In genomic region chr12:85746696-85747219, GRCm38 (mm10) we compare ENCODE assay signal across 9 mouse cellular contexts. TPM values are rescaled to one million over a fixed set of nuclear protein-coding genes. Genes with fewer than 3 reads are reported as not detected.
DNase-seq lines count a peak whose midpoint lies in the region; ATAC-seq lines count a peak whose summit lies in the region.
"Had no signal": no experiment of that assay in that cellular context is flagged by ENCODE, and none has a peak within 500 bp of the region (broad histone marks: within the 10 kb centered on the region; RNA-seq: fewer than 3 reads in every experiment).

No protein-coding gene starts in this region.

- peak overlapping the region; percentile 81 for H3K27ac ChIP-seq in heart, embryonic 13.5 days (replicated peaks)
- peak overlapping the region; percentile 52; the same call in 1 of the 2 replicates for H3K27ac ChIP-seq in midbrain, embryonic 10.5 days (replicated peaks)

- no peaks in the 10 kb centered on the region for H3K9me3 ChIP-seq in heart, embryonic 13.5 days
- H3K9me3 ChIP-seq in midbrain, embryonic 10.5 days (replicated peaks) = no peaks in the 10 kb centered on the region
- H3K9me3 ChIP-seq: G1E had no signal

- H3K27me3 ChIP-seq in heart, embryonic 13.5 days (replicated peaks) = peaks cover 24% of the 10 kb centered on the region
- peaks cover 35% of the 10 kb centered on the region for H3K27me3 ChIP-seq in midbrain, embryonic 10.5 days (ENCODE audit: low read depth, poor library complexity, severe bottlenecking)

- DNase-seq in heart, postnatal 14 days = no peak
- peak; percentile 26 for DNase-seq in Muller cell, postnatal 12 days (ENCODE audit: inconsistent ontology term)
- DNase-seq in heart, postnatal 4 days = peak; percentile 22
- DNase-seq in midbrain, embryonic 10.5 days (ENCODE audit: low spot score) = no peak
- DNase-seq in left cerebral cortex, adult 18-20 months (ENCODE audit: low spot score in 2 of 2) = no peak
- DNase-seq in spleen, adult 18-20 months = no peak
- no peak for DNase-seq in ovary, postnatal 36 days (ENCODE audit: low spot score)

- 0 out of 2 replicates have a peak, but pooled peaks have one; percentile 20 for ATAC-seq in heart, embryonic 13.5 days (ENCODE audit: extremely low read depth, insufficient number of reproducible peaks, low FRiP score, low TSS enrichment)

- 16% methylated on average over 21 of the region's 21 CpGs for WGBS in heart, embryonic 13.5 days
- 20% methylated on average over 21 of the region's 21 CpGs for WGBS in midbrain, embryonic 10.5 days

- H3K4me1 ChIP-seq in heart, embryonic 13.5 days = peaks cover 15% of the 10 kb centered on the region
- H3K4me1 ChIP-seq in midbrain, embryonic 10.5 days = peaks cover 17% of the 10 kb centered on the region

- H3K4me2 ChIP-seq in heart, embryonic 13.5 days = peak overlapping the region; percentile 98

- peak overlapping the region; percentile 64 for H3K4me3 ChIP-seq in heart, embryonic 13.5 days
- peak overlapping the region; percentile 62 for H3K4me3 ChIP-seq in midbrain, embryonic 10.5 days

- intact Hi-C loops in heart, postnatal 14 days (cut with DNase I) = loop anchor here (1.0 to 2.0 kb wide), 2 partner anchors 72 to 332 kb away; partner anchors contain the start of gene Tgfb3

- peak overlapping the region; percentile 84 for H3K9ac ChIP-seq in heart, embryonic 13.5 days

- H3K36me3 ChIP-seq in heart, embryonic 13.5 days = no peaks in the 10 kb centered on the region
- H3K36me3 ChIP-seq in midbrain, embryonic 10.5 days = no peaks in the 10 kb centered on the region
- H3K36me3 ChIP-seq: G1E had no signal

RNA-seq across cellular contexts. Expression of gene Flvcr2, which starts 0.4 kb away (rescaled TPM):
- 5.4 and 5.7 TPM in 2 replicates for polyA plus RNA-seq in heart, embryonic 13.5 days (2015; fragmentation: Nextera tagmentation; extraction: Ambion mirVana)
- total RNA-seq in heart, postnatal 14 days (2021) = 1 to 10 TPM; 2.6 to 2.9 TPM
- 1 to 10 TPM; 4.9 to 6.0 TPM for total RNA-seq in heart, postnatal 4 days (2021)
- polyA plus RNA-seq in midbrain, embryonic 10.5 days (2016; fragmentation: Nextera tagmentation; extraction: Ambion mirVana) = 0.85 and 1.6 TPM in 2 replicates
- total RNA-seq in left cerebral cortex, adult 18-20 months (2021) = 1 to 10 TPM; 1.3 to 2.3 TPM
- polyA plus RNA-seq: G1E had no signal

Comparison
In these comparisons a context has a peak if more than half of its experiments do, and no peak if none do; other contexts are left out.
1. DNase-seq: peak in Muller cell, postnatal 12 days (single experiment) and heart, postnatal 4 days (single experiment); none in heart, postnatal 14 days (0 of 2), midbrain, embryonic 10.5 days (single experiment), left cerebral cortex, adult 18-20 months (0 of 2), spleen, adult 18-20 months (0 of 2) and ovary, postnatal 36 days (single experiment).